Mouse (Mus musculus): ENCODE measurements at regions not wholly inside any gene's neighbourhood (a gene's known extent, or its start where the extent isn't known, plus 50 kb on each side); places are given as distances from the start of the nearest gene placed in this dataset.

DNA sequence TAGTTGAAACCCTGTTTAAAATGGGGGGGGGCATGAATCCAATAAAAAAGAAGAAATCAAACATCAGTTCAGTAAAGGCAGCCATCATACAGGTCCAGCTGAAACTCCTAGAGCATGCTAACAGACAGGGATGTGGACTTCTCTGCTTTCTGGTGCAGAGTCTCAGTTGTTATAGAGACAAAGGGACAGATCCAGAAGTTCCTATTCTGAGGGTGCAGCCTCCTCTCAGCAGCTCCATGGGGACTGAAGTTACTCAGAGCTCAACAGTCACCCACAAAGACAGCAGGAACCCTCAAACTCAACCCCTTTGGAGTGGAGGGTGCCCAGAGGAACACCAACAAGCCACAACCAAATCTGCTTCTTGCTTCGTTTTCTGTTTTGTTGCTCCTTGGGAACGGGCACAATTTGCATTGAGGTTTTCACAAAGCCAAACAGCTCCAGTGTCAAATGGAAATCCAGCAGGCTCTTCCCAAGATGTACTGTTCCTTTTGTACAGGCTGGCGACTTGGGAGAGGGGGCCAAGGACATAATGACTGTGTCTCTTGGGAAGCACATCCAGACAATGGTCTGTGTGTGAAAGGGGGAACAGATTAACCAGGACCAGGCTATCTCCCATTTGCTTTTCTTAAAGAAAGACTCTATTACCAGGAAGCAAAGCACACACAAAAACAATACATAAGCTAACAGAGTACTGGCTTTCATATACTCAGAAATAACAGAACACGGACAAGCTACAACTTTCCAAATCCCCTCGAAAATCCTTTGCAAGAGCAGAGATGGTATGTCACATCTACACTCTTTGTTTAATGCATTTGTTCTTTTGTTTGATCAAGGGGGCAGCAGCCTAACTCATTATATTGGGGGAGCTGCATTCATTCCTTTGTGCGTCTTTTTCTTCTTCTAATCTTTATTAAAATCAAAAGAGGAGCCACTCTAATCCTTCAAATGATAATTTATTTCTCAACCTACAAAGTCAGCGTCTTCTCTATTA, 332.6 kb upstream of the Zfp462 start:
- no peak for DNase-seq

DNA sequence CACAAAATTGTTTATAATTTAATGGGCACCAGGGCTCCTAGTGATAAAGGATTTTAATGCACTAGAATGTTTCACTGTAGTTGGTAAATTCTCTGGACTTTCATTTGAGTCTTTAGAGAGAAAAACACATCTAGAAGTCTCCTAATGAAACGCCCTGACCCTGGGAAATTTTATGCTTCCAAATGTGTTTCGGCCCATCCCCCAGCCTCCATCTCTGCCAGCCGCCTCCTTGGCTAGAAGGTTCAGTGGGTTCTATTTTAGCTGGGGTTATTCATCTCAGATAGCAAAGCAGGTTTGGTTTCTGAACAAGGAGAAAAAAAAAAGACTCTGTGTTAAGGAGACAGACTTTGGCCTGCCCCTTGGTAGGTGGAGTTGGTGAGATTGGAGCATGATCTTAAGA, 331.8 kb upstream of the Zfp462 start:
- peak; percentile 50 for DNase-seq

DNA sequence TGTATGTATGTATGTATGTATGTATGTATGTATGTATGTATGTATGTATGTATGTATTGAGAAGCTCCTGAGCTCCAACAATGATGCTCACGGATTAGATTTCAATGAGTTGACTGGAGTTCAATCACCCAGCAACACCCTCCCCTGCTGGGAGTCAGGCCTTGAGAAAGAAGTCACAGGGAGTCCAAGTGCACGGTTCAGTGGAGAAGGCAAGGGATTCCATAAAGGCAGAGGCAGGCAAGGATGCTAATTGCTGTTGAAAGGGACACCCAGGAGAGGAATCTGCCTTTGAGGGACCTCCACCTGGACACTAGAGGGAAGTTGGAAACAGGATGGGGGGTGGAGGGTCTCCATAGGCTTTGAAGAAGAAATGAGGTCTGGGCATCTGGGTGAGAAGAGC, 331.2 kb upstream of the Zfp462 start:
- DNase-seq = no peak

DNA sequence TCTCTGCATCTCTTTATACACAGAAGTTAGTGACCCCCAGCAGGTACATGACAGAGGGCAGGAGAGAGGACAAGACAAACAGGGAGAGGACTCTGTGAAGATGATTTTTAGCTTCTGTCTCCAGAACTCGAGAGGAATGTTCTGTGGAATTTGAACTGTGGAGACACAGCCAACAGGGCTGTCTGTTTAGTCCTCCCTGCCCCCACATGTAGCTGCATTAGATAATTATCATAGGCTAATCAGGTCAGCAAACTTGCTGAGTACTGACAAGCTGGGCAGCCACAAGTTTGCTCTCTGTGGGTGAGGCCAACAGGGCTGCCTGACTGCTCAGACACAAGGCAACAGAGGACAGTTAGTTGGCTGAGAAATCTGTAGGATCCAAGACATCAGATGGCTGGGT, 329.0 kb upstream of the Zfp462 start:
- DNase-seq = no peak

DNA sequence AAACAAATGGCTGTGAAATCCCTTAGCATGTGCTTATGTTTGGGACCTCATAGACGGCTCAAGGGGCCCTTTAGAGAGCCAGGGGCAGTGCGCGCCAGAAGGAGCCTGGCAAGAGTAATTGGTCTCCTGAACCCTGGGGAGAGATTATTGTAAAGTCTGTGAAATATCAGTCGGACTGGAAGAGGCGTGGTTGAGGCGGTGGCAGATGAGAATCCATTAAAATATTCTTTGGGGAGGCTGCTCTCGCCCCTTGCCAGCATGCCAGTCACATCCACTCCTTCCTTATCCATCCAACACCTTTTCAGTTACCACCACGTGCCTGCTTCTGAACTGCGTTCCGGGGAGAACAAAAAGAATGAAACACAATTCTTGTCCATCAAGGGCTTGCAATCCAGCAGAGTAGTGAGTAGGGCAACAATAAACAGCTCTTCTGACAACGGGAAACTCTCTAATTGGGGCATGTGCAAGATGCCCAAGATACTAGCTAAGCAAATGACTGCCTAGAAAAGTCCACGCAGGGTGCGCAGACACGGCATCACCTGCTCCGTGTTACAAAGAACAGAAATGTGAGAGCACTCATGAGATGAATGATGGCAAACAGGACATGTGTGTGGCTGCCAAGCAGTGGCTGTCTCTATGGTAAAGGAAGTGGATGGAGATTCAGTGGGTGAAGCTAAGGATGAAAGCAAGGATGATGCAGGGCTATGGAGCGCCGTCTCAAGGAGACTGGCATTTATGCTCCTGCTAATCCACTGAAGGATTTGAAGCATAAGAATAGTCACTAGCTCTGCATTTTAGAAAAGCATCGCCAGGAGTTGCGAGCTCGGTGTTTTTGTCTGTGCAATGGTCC, 320.6 kb upstream of the Zfp462 start:
- DNase-seq = no peak

- DNase-seq = no peak
These were observed 307.7 kb upstream of the Zfp462 start for GRCm38 (mm10) chr4:54636986-54637641.

DNA sequence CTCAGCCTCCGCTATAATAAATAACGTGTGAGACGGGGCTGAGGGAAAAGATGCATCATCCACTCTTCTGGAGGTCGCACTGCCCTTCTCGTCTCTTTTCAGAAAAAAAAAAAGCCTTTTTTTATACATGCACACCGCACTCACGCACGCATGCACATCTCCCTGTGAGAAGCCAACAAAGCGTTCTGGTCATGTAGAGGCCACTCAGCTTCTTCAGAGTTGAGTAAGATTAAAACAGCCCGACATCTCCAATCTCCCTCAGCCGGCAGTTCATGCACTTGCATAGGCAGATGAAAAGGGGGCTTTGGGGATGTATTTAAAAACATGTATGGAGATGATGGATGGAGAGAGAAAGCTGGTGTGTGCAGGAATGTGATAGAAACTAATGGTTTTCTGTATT, 298.8 kb upstream of the Zfp462 start:
- no peak for DNase-seq

- no peak for DNase-seq
These were observed 298.4 kb upstream of the Zfp462 start for GRCm38 (mm10) chr4:54646459-54646858.

DNA sequence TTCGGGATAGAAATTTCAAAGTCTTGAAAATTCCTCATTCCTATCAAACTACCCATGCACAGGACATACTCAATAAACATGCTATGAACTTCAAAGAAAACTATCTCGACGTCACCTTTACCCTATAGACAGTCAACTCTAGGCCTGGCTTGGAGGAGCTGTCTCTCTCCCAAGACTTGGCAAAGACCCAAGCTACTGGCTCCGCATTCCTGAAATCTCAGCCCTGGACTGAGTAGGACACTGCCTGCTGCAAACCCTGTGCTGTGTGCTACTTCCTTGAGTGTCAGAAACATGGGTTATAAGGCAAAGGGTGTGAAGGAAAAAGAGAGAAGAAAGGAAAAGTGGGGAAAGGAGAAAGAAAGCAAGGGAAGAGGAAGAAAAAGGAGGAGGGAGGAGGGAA, 296.6 kb upstream of the Zfp462 start:
- no peak for DNase-seq

GRCm38 (mm10) chr4:54651646-54652110, 293.2 kb upstream of the Zfp462 start:
- no peak for DNase-seq

- DNase-seq = no peak
These were observed 292.5 kb upstream of the Zfp462 start for GRCm38 (mm10) chr4:54652111-54653021.

DNA sequence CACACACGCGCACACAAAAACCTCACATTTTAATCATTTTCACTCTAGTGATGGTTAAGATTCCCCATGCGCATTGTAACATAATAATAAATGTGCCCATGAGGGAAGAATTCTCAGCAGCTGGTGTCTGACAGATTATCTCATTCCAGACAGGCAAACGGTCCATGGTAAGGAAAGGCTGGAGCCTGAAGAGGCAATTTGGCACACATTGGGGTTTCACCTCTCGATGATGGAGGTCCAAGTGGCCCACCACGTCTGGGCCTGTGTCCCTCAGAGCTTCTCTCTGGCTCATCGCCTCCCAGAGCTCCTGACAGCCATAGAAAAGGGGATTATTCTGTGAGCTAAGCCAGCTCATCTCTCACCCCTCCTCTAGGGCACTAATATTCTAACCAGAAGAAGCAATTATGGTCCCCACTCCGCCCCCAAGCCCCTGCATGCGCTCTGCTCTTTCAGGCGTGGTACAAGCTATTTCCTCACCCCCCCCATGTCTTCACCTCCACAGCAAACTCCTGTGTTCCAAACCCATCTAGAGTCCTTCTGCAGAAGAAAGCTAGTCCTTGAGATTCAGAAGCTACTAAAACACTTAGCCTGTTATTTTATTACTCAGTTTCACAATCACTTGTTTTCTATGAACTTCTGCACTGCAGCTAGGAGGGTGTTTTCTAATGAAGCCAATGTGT, 291.6 kb upstream of the Zfp462 start:
- DNase-seq = no peak
